In the genomic region with DNA sequence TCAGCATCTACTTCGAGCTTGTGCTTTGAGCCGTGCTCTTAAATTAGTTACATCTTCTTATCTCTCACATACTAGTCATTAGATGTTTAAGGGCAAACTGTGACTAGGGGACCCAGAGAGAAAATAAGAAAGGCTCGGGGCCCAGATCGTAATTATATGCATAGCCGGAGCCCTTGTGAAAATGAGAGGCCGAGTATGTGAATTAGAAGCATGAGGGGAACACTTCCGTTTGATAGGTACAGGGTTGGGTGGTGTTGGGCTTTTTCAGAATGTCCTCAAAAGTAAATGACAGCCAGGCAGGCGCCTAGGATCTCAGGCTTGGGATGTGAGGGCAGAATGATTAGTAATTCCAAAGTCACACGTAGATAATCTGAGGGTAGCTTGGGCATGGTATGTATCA, we compare ENCODE assay signal across 10 mouse cellular contexts. TPM values are rescaled to one million over a fixed set of nuclear protein-coding genes. Genes with fewer than 3 reads are reported as not detected.
DNase-seq lines count a peak whose midpoint lies in the region; ATAC-seq and TF ChIP-seq lines count a peak whose summit lies in the region.
"Had no signal": no experiment of that assay in that cellular context is flagged by ENCODE, and none has a peak within 500 bp of the region (broad histone marks: within the 10 kb centered on the region; RNA-seq: fewer than 3 reads in every experiment).

No protein-coding gene starts in this region.

- in situ Hi-C loops in ES-E14 (cut with MboI; ENCODE audit: low sequenced_read_pairs in 2 of 2, unreplicated experiment in 2 of 2), result loop anchor here (5.0 kb wide), 1 partner anchor 71 kb away; no protein-coding TSS in a partner anchor

- H3K4me1 ChIP-seq in heart, embryonic 14.5 days (ENCODE audit: control insufficient read depth in 2 of 2, insufficient read depth in 2 of 2, low read length in 2 of 2), result peaks cover 0 to 12% of the 10 kb centered on the region in 2 experiments; a peak in 3 of 4 replicates
- H3K4me1 ChIP-seq in ES-E14 (ENCODE audit: control insufficient read depth in 2 of 2, insufficient read depth in 2 of 2, low read length in 2 of 2, poor library complexity in 1 of 2), result no peaks in the 10 kb centered on the region
- no peaks in the 10 kb centered on the region for H3K4me1 ChIP-seq in forebrain, postnatal 0 days (ENCODE audit: insufficient read depth)
- H3K4me1 ChIP-seq in midbrain, embryonic 10.5 days, result peaks cover 16% of the 10 kb centered on the region

- TF ChIP-seq CTCF in forebrain, postnatal 0 days (IDR thresholded peaks at IDR 0.05; ENCODE audit: low read depth), result no peak

- peak overlapping the region; percentile 68 for H3K4me2 ChIP-seq in heart, embryonic 14.5 days (ENCODE audit: low read length)
- peak overlapping the region; percentile 55 for H3K4me2 ChIP-seq in forebrain, postnatal 0 days (ENCODE audit: low read depth)

- H3K36me3 ChIP-seq in heart, embryonic 14.5 days (ENCODE audit: control insufficient read depth, insufficient read depth, low read length), result peaks cover 42% of the 10 kb centered on the region
- peaks cover 18% of the 10 kb centered on the region for H3K36me3 ChIP-seq in ES-E14 (ENCODE audit: control insufficient read depth, insufficient read depth, low read length, poor library complexity, severe bottlenecking)
- H3K36me3 ChIP-seq in forebrain, postnatal 0 days (ENCODE audit: insufficient read depth), result peaks cover 36% of the 10 kb centered on the region
- peaks cover 44% of the 10 kb centered on the region for H3K36me3 ChIP-seq in midbrain, embryonic 10.5 days

- H3K4me3 ChIP-seq in heart, embryonic 14.5 days (ENCODE audit: control insufficient read depth in 1 of 2, insufficient read depth in 1 of 2, low read depth in 1 of 2, low read length in 2 of 2), result peak overlapping the region; percentile 68 to 98
- peak overlapping the region; percentile 78 to 86 for H3K4me3 ChIP-seq in ES-E14 (ENCODE audit: insufficient read depth in 1 of 2, low read depth in 1 of 2, low read length in 2 of 2, poor library complexity in 1 of 2, severe bottlenecking in 1 of 2)
- H3K4me3 ChIP-seq in forebrain, postnatal 0 days (ENCODE audit: low read depth, low read length), result peak overlapping the region; percentile 64
- H3K4me3 ChIP-seq in midbrain, embryonic 10.5 days, result peak overlapping the region; percentile 70

- DNase-seq in heart, adult 11 months, result no peak
- no peak for DNase-seq in ES-E14 (ENCODE audit: low read depth, low spot score)
- DNase-seq in forebrain, postnatal 0 days, result no peak
- no peak for DNase-seq in midbrain, embryonic 10.5 days (ENCODE audit: low spot score)
- no peak for DNase-seq in urinary bladder, postnatal 25 days (ENCODE audit: low spot score)
- no peak for DNase-seq in cerebellum, adult 8-10 months

- no peak for ATAC-seq in heart, embryonic 14.5 days (ENCODE audit: insufficient number of reproducible peaks, insufficient read depth, low FRiP score, low read depth)
- no peak for ATAC-seq in forebrain, postnatal 0 days
- ATAC-seq in frontal cortex, adult (ENCODE audit: low TSS enrichment), result no peak

- peak overlapping the region; percentile 82 for H3K9ac ChIP-seq in heart, embryonic 14.5 days (ENCODE audit: low read length)
- peak overlapping the region; percentile 85 for H3K9ac ChIP-seq in ES-E14 (ENCODE audit: insufficient read depth, low read depth, low read length, poor library complexity, severe bottlenecking)
- peak overlapping the region; percentile 67 for H3K9ac ChIP-seq in forebrain, postnatal 0 days

- H3K27ac ChIP-seq in heart, embryonic 14.5 days (replicated peaks in 1 of 2; ENCODE audit: control insufficient read depth in 1 of 2, insufficient read depth in 1 of 2, low read depth in 2 of 2, low read length in 2 of 2), result no peak overlapping the region
- no peak overlapping the region for H3K27ac ChIP-seq in ES-E14 (ENCODE audit: insufficient read depth, low read depth, low read length, poor library complexity, severe bottlenecking)
- no peak overlapping the region for H3K27ac ChIP-seq in forebrain, postnatal 0 days (ENCODE audit: low read depth, low read length)
- H3K27ac ChIP-seq in midbrain, embryonic 10.5 days (replicated peaks), result peak overlapping the region; percentile 84

- no peaks in the 10 kb centered on the region for H3K27me3 ChIP-seq in heart, embryonic 14.5 days (ENCODE audit: control insufficient read depth, insufficient read depth, low read length)
- H3K27me3 ChIP-seq in forebrain, postnatal 0 days (ENCODE audit: insufficient read depth, low read length), result no peaks in the 10 kb centered on the region
- H3K27me3 ChIP-seq in midbrain, embryonic 10.5 days (ENCODE audit: low read depth, poor library complexity, severe bottlenecking), result no peaks in the 10 kb centered on the region
- H3K27me3 ChIP-seq: Patski had no signal

- no peaks in the 10 kb centered on the region for H3K9me3 ChIP-seq in heart, embryonic 14.5 days (ENCODE audit: control insufficient read depth, low read length)
- H3K9me3 ChIP-seq in ES-E14 (ENCODE audit: control insufficient read depth, insufficient read depth, low read depth, low read length), result no peaks in the 10 kb centered on the region
- H3K9me3 ChIP-seq in forebrain, postnatal 0 days (ENCODE audit: low read length), result no peaks in the 10 kb centered on the region
- no peaks in the 10 kb centered on the region for H3K9me3 ChIP-seq in midbrain, embryonic 10.5 days (replicated peaks)

- 24% methylated on average over 9 of the region's 9 CpGs for WGBS in heart, embryonic 14.5 days
- 38% methylated on average over 9 of the region's 9 CpGs for WGBS in forebrain, postnatal 0 days
- WGBS in midbrain, embryonic 10.5 days, result 42% methylated on average over 9 of the region's 9 CpGs

TF ChIP-seq in ES-E14, 5 proteins besides CTCF, POLR2A, EP300 and RAD21:
- TF ChIP-seq HCFC1 (IDR thresholded peaks at IDR 0.05; ENCODE audit: borderline replicate concordance, insufficient read depth, low read length) (no peak), CHD2 (IDR thresholded peaks at IDR 0.05; ENCODE audit: low read depth, low read length) (no peak), MAFK (IDR thresholded peaks at IDR 0.05; ENCODE audit: insufficient read depth, low read depth, low read length) (no peak), ZC3H11A (IDR thresholded peaks at IDR 0.05; ENCODE audit: borderline replicate concordance, low read depth, low read length) (no peak), ZNF384 (IDR thresholded peaks at IDR 0.05; ENCODE audit: low read depth, low read length) (no peak)

RNA-seq across cellular contexts. Expression of a gene that starts 0.9 kb away (rescaled TPM):
- polyA plus RNA-seq in heart, embryonic 14.5 days (2014; fragmentation: Nextera tagmentation; extraction: Ambion mirVana), result 18.5 and 21.2 TPM in 2 replicates
- 43.6 and 51.7 TPM in 2 replicates for total RNA-seq in ES-E14 (2012; rRNA removed)
- total RNA-seq in forebrain, postnatal 0 days (2014; rRNA removed), result 26.5 and 33.3 TPM in 2 replicates
- polyA plus RNA-seq in forebrain, postnatal 0 days (2015; fragmentation: Nextera tagmentation; extraction: Ambion mirVana), result 18.8 and 25.0 TPM in 2 replicates
- polyA plus RNA-seq in midbrain, embryonic 10.5 days (2016; fragmentation: Nextera tagmentation; extraction: Ambion mirVana), result 40.0 and 44.0 TPM in 2 replicates

RNA-seq across cellular contexts. Expression of a gene that starts 51.6 kb away (rescaled TPM):
- polyA plus RNA-seq in heart, embryonic 14.5 days (2014; fragmentation: Nextera tagmentation; extraction: Ambion mirVana), result 4.0 and 4.8 TPM in 2 replicates
- 78.8 and 84.0 TPM in 2 replicates for total RNA-seq in ES-E14 (2012; rRNA removed)
- total RNA-seq in forebrain, postnatal 0 days (2014; rRNA removed), result 24.2 and 25.1 TPM in 2 replicates
- polyA plus RNA-seq in forebrain, postnatal 0 days (2015; fragmentation: Nextera tagmentation; extraction: Ambion mirVana), result 15.9 and 16.8 TPM in 2 replicates
- polyA plus RNA-seq in midbrain, embryonic 10.5 days (2016; fragmentation: Nextera tagmentation; extraction: Ambion mirVana), result 9.4 and 10.5 TPM in 2 replicates
- total RNA-seq: hematopoietic stem cell, adult 5-6 weeks had no signal
